Comparison of ENCODE assay signal across 24 mouse cellular contexts in the genomic region with DNA sequence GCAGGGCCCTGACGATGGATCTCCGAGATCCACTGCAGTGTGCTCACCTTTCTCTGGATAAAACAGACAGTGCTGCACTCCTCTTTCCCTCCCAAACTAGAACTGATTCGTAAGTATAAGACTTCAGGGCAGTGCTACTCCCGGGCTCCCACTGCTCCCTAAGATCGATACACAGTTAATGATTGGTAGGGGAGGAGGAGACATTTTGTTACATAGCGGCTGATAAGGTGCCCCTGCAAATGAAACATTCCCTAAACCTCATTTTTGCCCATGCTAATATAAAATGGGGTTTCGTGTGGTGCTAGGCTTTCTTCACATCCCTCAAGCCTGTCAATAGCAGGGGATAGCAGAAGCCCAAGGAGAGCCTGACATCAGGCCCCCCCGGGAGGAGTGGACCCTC.
A peak's percentile ranks its signal among the peaks of the same experiment; 100 is the strongest.
DNase-seq lines count a peak whose midpoint lies in the region; ATAC-seq and TF ChIP-seq lines count a peak whose summit lies in the region.
"Had no signal": no experiment of that assay in that cellular context is flagged by ENCODE, and none has a peak within 500 bp of the region (broad histone marks: within the 10 kb centered on the region; RNA-seq: fewer than 3 reads in every experiment).

No protein-coding gene starts in this region.

- H3K9ac ChIP-seq in liver, adult 2 months (ENCODE audit: low read depth, low read length), result peak overlapping the region; percentile 29; the same call in 1 of the 2 replicates
- no peak overlapping the region for H3K9ac ChIP-seq in liver, embryonic 11.5 days (ENCODE audit: low read depth, low read length)
- H3K9ac ChIP-seq: embryonic facial prominence, embryonic 12.5 days; forebrain, embryonic 13.5 days; forebrain, embryonic 15.5 days had no signal

- H3K4me3 ChIP-seq in liver, adult 2 months (ENCODE audit: insufficient read depth, low read depth, low read length), result peak overlapping the region; percentile 9
- H3K4me3 ChIP-seq in liver, embryonic 11.5 days (ENCODE audit: low read depth, low read length), result no peak overlapping the region
- H3K4me3 ChIP-seq in testis, adult 2 months (ENCODE audit: control insufficient read depth, low read depth, low read length), result peak overlapping the region; percentile 66
- H3K4me3 ChIP-seq: embryonic facial prominence, embryonic 10.5 days; embryonic facial prominence, embryonic 12.5 days; forebrain, embryonic 13.5 days; forebrain, embryonic 15.5 days had no signal

- H3K27me3 ChIP-seq in liver, adult 2 months (ENCODE audit: control insufficient read depth, insufficient read depth, low read length), result no peaks in the 10 kb centered on the region
- H3K27me3 ChIP-seq in liver, embryonic 11.5 days (replicated peaks; ENCODE audit: control insufficient read depth, insufficient read depth, low read length), result no peaks in the 10 kb centered on the region
- no peaks in the 10 kb centered on the region for H3K27me3 ChIP-seq in testis, adult 2 months (ENCODE audit: control insufficient read depth, insufficient read depth, low read length)
- H3K27me3 ChIP-seq: CH12.LX; embryonic facial prominence, embryonic 12.5 days; forebrain, embryonic 13.5 days; forebrain, embryonic 15.5 days had no signal

- peak overlapping the region; percentile 61; the same call in 1 of the 2 replicates for H3K27ac ChIP-seq in liver, adult 2 months (replicated peaks; ENCODE audit: insufficient read depth, low read depth, low read length)
- no peak overlapping the region for H3K27ac ChIP-seq in liver, embryonic 11.5 days (ENCODE audit: low read depth, low read length)
- no peak overlapping the region for H3K27ac ChIP-seq in testis, adult 2 months (ENCODE audit: control insufficient read depth, insufficient read depth, low read depth, low read length)
- H3K27ac ChIP-seq: embryonic facial prominence, embryonic 10.5 days; embryonic facial prominence, embryonic 12.5 days; forebrain, embryonic 13.5 days; forebrain, embryonic 15.5 days had no signal

- DNase-seq in heart, adult 11 months, result peak; percentile 57
- no peak for DNase-seq in heart, postnatal 4 days
- DNase-seq in liver, adult 2 months (ENCODE audit: extremely low read depth, low read depth, low spot score), result peak; percentile 71
- DNase-seq in liver, embryonic 11.5 days (ENCODE audit: low spot score), result no peak
- no peak for DNase-seq in testis, postnatal 10 days (ENCODE audit: low spot score)
- DNase-seq: adrenal gland, adult 8-10 months; adrenal gland, postnatal 14 days; adrenal gland, postnatal 36 days; B cell, adult 2 months; cerebellum, adult 11-12 months; cerebellum, adult 2 months; cerebellum, adult 9-10 months; cerebellum, postnatal 10 days; cerebellum, postnatal 25 days had no signal

- no peak for TF ChIP-seq CTCF in liver, adult 2 months (IDR thresholded peaks at IDR 0.05; ENCODE audit: low read depth, low read length)
- no peak for TF ChIP-seq CTCF in testis, adult 2 months (IDR thresholded peaks at IDR 0.05; ENCODE audit: control insufficient read depth, insufficient read depth, insufficient replicate concordance, low read depth, low read length)

- H3K36me3 ChIP-seq in liver, adult 2 months (ENCODE audit: control insufficient read depth, insufficient read depth, low read length), result no peaks in the 10 kb centered on the region
- H3K36me3 ChIP-seq in liver, embryonic 11.5 days (ENCODE audit: control insufficient read depth, insufficient read depth, low read length), result no peaks in the 10 kb centered on the region
- no peaks in the 10 kb centered on the region for H3K36me3 ChIP-seq in testis, adult 2 months (ENCODE audit: control insufficient read depth, insufficient read depth, low read length)
- H3K36me3 ChIP-seq: embryonic facial prominence, embryonic 10.5 days; embryonic facial prominence, embryonic 12.5 days; forebrain, embryonic 15.5 days; G1E had no signal

- 37% methylated on average over 8 of the region's 8 CpGs for WGBS in liver, adult 2 months
- 74% methylated on average over 8 of the region's 8 CpGs for WGBS in liver, embryonic 11.5 days

- H3K9me3 ChIP-seq in liver, embryonic 11.5 days (ENCODE audit: control insufficient read depth, low read length), result no peaks in the 10 kb centered on the region
- H3K9me3 ChIP-seq: embryonic facial prominence, embryonic 10.5 days; embryonic facial prominence, embryonic 12.5 days; forebrain, embryonic 13.5 days; forebrain, embryonic 15.5 days; G1E had no signal

- no peak overlapping the region for H3K4me2 ChIP-seq in liver, embryonic 11.5 days
- H3K4me2 ChIP-seq: embryonic facial prominence, embryonic 12.5 days; forebrain, embryonic 13.5 days; forebrain, embryonic 15.5 days had no signal

- no peaks in the 10 kb centered on the region for H3K79me2 ChIP-seq in liver, adult 2 months (ENCODE audit: control insufficient read depth, insufficient read depth, low read length)

- ATAC-seq in liver, embryonic 11.5 days (replicated peaks; ENCODE audit: low FRiP score), result no peak
- ATAC-seq: activated CD4-positive, CD25-positive, alpha-beta regulatory T cell, adult 4 months; CD4-positive, CD25-positive, alpha-beta regulatory T cell, adult 4 months; forebrain, embryonic 13.5 days; forebrain, embryonic 15.5 days; Patski had no signal

- peaks cover 6% of the 10 kb centered on the region; the same call in 1 of the 2 replicates for H3K4me1 ChIP-seq in liver, adult 2 months (ENCODE audit: control insufficient read depth, insufficient read depth, low read length)
- no peaks in the 10 kb centered on the region for H3K4me1 ChIP-seq in liver, embryonic 11.5 days (replicated peaks; ENCODE audit: control insufficient read depth, insufficient read depth, low read length)
- peaks cover 2% of the 10 kb centered on the region; the same call in 1 of the 2 replicates for H3K4me1 ChIP-seq in testis, adult 2 months (ENCODE audit: control insufficient read depth, insufficient read depth, low read length)
- H3K4me1 ChIP-seq: embryonic facial prominence, embryonic 10.5 days; embryonic facial prominence, embryonic 12.5 days; forebrain, embryonic 13.5 days; forebrain, embryonic 15.5 days had no signal

- no peak for TF ChIP-seq POLR2A in liver, adult 2 months (IDR thresholded peaks at IDR 0.05; ENCODE audit: extremely low read depth, insufficient read depth, low read length)
- TF ChIP-seq POLR2A in testis, adult 2 months (IDR thresholded peaks at IDR 0.05; ENCODE audit: control insufficient read depth, low read depth, low read length), result no peak

Comparison
In these comparisons a context has a peak if more than half of its experiments do, and no peak if none do; other contexts are left out.
1. DNase-seq: peak in heart, adult 11 months (single experiment) and liver, adult 2 months (single experiment); none in heart, postnatal 4 days (single experiment), liver, embryonic 11.5 days (single experiment) and testis, postnatal 10 days (single experiment).